Mouse (Mus musculus) liver, embryonic 14.5 days (tissue): ENCODE measurements around the gene Gm20379.

Experiments
- CTCF ChIP-seq: IDR thresholded peaks from 2 replicates; pipeline ENCODE4 v1.5.1; 2016; ENCODE audit warnings: antibody characterized with exemption, low read depth, control low read depth
- EP300 ChIP-seq: IDR thresholded peaks from 2 replicates; pipeline ENCODE4 v1.6.1; 2016; ENCODE audit warnings: antibody characterized with exemption, low read depth

DNA sequence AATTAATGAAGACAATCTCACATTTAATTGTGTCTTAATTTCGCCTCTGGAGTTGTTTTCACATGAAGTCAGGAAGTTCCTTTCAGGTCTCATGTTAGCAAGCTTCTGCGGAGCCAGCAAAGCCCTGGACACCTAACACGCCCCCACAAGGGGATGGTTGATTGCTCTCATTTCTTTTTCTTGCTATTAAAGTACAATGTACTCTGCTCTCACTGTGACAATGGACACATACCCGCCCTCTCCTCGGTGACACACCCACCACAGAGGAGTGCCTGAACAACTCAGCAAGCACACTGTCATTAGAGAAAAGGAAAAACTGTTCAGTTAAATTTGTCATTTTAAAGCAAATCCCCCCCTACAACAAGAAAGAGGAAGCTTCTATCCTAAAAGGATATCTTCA is 40.6 kb downstream of the Gm20379 start:
- TF ChIP-seq EP300 (no peak), CTCF (no peak)
